Mouse (Mus musculus) myocyte (in vitro differentiated cells): ENCODE results near the gene Foxl1.

Experiments used
- E2F4 ChIP-seq: IDR thresholded peaks from one replicate; pipeline ENCODE4 v1.6.1; 2011; ENCODE audit warnings: mild to moderate bottlenecking, control low read depth, moderate library complexity; ENCODE audit not compliant: insufficient read depth
- MYOG ChIP-seq, 3 experiments: IDR thresholded peaks; one replicate each; pipeline ENCODE4 v1.6.1; 2011; ENCODE audit warnings: control low read depth in 2 of 3, low read depth in 2 of 3, mild to moderate bottlenecking in 2 of 3; ENCODE audit not compliant: insufficient read length in 2 of 3, control insufficient read depth in 1 of 3, insufficient read depth in 1 of 3
- POLR2A ChIP-seq: IDR thresholded peaks from one replicate; pipeline ENCODE4 v1.6.1; 2011; ENCODE audit warnings: low read depth, mild to moderate bottlenecking, control low read depth, moderate library complexity; ENCODE audit not compliant: insufficient read length
- POLR2AphosphoS2 ChIP-seq: IDR thresholded peaks from one replicate; pipeline ENCODE4 v1.6.1; 2011; ENCODE audit warnings: low read depth, control low read depth; ENCODE audit not compliant: insufficient read length
- USF1 ChIP-seq: IDR thresholded peaks from one replicate; pipeline ENCODE4 v1.6.1; 2011; ENCODE audit warnings: low read depth, mild to moderate bottlenecking, control low read depth, moderate library complexity

DNA sequence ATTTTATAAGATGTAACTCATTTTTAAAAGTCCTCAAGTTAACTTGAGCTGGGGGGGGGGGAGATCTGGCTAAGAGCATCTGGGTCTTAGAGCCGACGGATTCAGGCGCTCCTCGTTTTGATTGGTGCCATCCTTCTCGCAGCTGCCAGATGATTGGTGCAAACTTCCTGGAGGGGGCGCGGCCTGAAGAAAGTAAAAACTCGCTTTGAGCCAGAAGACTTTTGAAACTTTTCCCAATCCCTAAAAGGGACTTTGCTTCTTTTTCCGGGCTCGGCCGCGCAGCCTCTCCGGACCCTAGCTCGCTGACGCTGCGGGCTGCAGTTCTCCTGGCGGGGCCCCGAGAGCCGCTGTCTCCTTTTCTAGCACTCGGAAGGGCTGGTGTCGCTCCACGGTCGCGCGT lies 11.8 kb upstream of the Foxl1 start, which contains the start of gene Foxc2:
- peak; percentile 60 for TF ChIP-seq POLR2A
- TF ChIP-seq USF1 = no peak
- TF ChIP-seq MYOG (IDR thresholded peaks at IDR 0.05; ENCODE audit: control insufficient read depth in 1 of 3, insufficient read depth in 1 of 3, insufficient read length in 2 of 3, low read depth in 2 of 3) = no peak
- peak; percentile 46 for TF ChIP-seq POLR2AphosphoS2
- TF ChIP-seq E2F4 = no peak
